Mouse (Mus musculus) adrenal gland (tissue): ENCODE data around the gene Dcst1.

Source experiments
- intact Hi-C: fragments of 180-260 bp; cut with DNase I; formaldehyde crosslinking; loops from one replicate; pipeline ENCODE4 v1.15.1; 2025

Dcst1 gene

DNA sequence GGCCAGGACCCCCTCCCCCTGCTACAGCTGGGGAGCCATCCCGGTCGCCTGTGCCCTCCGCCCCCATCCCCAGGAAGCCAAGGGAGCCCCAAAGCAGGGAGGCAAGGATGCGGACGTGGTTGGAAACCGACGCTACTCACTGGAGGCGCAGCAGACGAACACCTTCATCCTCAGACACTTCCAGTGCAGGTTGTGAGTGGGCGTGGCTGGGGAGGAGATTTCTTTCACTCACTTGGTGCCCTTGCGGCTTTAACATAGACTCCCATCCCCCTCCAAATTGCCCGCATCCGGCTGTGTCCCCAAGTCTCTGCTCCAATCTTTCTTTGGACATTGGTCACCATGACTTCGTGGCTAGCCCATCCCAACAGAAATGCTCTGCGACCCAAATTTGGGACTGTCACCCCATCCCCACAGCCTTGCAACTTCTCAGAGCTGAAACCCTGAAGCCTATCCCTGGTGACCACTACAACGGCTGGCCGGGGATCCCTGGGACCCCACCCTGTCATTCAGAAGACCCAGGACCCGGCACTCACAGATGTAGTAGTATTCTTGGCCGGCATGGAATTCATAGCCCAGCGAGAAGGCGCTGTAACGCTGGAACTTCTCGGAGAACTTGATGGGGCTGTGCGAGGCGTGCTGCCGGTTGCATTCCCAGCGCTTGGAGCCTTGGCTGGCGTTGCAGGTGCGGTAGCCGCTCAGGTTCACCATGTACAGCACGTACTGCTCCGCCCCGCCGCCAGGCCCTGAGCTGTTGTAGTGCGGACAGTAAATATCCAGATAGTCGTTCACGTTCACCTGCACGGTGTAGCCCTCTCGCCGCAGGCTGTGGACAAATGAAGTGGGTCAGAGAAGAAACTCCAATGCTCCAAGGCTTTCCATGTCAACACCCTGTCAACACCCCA is 48.9 kb downstream of the Dcst1 start:
- intact Hi-C loops: loop anchor here (5.0 to 10.0 kb wide), 2 partner anchors 36 to 169 kb away; no protein-coding TSS in a partner anchor

DNA sequence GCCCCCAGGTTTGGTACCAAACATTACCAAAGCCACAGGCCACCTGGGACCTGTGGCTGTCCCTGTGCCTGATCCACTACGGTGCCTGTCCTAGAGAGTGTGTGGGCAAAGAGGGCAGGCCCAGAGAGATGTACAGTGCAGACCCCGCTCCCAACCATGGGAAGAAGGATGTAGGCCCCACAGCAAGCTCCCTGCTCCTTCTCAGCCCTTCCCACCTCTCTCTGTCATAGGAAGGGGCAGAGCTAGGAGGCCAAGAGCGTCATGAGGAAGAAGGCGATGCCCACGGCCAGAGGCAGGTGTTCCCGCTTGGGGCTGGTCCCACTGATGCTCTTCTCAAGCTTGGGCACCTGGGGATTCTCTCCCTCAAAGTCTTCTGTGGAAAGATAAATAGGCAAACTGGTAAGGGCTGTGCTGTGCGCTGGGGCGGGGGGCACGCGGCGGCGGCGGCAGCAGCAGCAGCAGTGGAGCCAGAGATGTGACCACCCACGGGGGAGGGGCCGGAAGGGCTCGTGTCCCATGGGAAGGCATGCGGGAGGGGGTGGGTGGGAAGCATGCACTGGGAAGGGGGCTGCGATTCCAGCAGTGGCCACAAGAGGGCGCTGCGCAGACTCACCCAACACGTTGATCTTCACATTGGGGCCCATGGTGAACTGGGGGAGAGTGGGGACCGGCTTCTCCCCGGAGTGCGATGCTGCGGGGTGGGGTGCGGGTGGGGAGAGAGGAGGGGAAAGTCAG is 49.7 kb downstream of the Dcst1 start:
- intact Hi-C loops: loop anchor here (5.0 to 10.0 kb wide), 2 partner anchors 37 to 169 kb away; no protein-coding TSS in a partner anchor

DNA sequence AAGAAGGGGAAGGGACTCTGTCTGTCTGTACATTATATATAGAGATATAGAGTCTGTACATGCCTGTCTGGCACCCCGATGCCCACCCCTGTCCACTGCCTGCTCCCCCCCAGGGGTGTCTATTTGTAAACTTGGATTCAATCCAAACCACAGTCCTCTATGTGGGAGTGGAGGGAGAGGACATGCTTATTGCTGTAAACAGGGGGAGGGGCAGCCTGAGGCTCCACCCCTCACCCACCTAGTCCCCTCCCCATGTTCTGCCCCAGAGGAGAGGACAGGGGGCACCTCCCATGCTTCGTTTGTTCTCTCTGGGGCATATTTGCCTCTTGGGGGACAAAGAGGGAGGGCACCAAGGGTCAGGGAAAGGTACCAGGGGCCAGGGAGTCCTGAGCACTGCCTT is 50.3 kb downstream of the Dcst1 start:
- intact Hi-C loops: loop anchor here (5.0 to 10.0 kb wide), 2 partner anchors 38 to 170 kb away; no protein-coding TSS in a partner anchor

DNA sequence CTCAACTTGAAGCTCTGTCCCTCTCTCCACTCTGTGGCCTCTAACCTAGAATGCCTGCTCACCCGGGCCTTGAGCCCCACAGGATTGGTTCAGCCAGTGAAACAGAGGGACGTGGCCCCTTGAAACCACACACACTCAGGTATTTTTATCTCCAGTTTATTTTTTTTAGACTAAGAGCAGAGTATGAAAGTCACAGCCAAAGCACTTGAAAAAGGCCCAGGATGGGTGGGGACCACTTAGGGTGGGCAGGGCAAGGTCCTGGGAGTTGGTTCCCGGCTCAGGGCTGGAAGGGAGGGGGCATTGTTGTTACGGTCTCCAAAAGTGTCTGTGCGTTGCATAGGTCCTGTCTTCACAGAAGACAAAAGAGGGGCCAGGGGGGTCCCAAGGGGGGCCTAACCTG is 50.7 kb downstream of the Dcst1 start:
- intact Hi-C loops: loop anchor here (10.0 kb wide), 1 partner anchor 170 kb away; no protein-coding TSS in a partner anchor

- intact Hi-C loops: no loop called here
Measured at GRCm38 (mm10) chr3:89308089-89308488, 57.0 kb downstream of the Dcst1 start.

DNA sequence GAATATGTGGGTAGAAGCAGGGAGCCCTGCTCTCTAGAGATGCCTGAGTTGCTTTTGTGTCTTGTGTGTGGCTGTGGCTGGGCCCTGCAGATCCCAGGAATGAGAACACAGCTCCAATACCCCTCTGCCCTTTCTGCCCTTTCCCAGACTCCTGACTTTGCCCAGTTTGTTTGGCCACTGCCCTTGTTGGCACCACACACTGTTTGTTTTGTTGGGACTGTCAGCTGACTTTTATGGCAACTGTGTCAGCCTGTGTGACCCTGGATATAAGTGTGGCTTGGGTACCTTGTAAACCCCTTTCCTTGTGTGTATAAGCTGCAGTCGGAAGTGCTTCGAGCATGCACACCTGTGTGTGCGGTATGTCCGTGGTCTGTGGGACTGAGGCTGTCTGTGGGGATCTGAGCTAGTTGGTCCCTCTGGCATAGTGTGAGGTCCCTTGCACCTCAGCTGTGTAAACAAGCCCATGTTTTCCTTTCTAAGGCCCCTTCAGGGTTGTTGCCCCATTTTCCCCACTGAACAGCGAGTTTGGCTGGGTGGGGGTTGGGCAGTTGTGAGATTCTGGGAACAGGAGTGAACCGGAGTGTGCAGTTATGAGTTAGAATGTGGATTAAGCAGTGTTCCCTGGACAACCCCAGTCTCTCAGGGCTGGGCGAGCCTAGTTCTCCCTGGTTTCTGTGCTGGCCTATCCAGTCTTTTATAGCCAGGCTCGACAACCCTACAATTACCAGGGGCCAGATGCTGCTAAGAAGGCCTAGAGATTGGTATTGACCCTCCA is 59.3 kb downstream of the Dcst1 start:
- intact Hi-C loops: no loop called here

- intact Hi-C loops: no loop called here
Measured at GRCm38 (mm10) chr3:89305105-89305504, 59.9 kb downstream of the Dcst1 start.

DNA sequence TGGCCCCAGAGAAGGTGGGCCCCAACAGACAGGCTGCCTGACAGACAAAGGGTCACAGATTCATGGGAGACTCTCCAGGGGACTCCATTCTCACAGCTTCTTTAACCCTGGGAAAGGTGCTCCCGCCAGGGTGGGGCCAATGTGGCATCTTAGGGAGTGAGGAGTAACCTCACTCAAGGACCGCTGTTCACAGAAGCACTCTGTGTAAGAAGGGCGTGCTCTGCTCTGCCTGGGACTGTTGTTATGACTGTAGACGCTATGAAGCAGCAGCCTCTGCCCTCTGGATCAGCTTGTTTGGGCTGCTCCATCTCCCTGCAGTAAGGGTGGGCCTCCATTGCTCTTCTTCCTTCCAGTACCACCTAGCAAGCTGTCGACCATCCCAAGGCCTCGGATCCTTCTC is 60.6 kb downstream of the Dcst1 start:
- intact Hi-C loops: no loop called here

- intact Hi-C loops: no loop called here
Measured at GRCm38 (mm10) chr3:89300514-89300913, 64.5 kb downstream of the Dcst1 start.
